Mouse (Mus musculus) kidney, adult 2 months (tissue): ENCODE results near the gene Gm11549. TPM values are rescaled to one million over a fixed set of nuclear protein-coding genes. Genes with fewer than 3 reads are reported as not detected.

ENCODE experiments used
- DNase-seq: peaks from one replicate; pipeline ENCODE4 v3.0.0; 2021
- H3K27ac ChIP-seq: fragments of 200-500 bp; 2 replicates; pipeline ENCODE4 v1.5.1; 2012; ENCODE audit warnings: low read depth, low read length, control low read depth, inconsistent platforms; ENCODE audit not compliant: insufficient read depth
- H3K27me3 ChIP-seq: fragments of 200-500 bp; replicated peaks from 2 replicates; pipeline ENCODE4 v1.6.1; 2012; ENCODE audit warnings: mild to moderate bottlenecking, moderate library complexity, low read length, inconsistent platforms; ENCODE audit not compliant: control insufficient read depth, insufficient read depth
- H3K36me3 ChIP-seq: fragments of 200-500 bp; 2 replicates; pipeline ENCODE4 v1.6.1; 2012; ENCODE audit warnings: mild to moderate bottlenecking, moderate library complexity, low read length, inconsistent platforms; ENCODE audit not compliant: control insufficient read depth, insufficient read depth
- H3K4me1 ChIP-seq: fragments of 200-500 bp; 2 replicates; pipeline ENCODE4 v1.6.1; 2011; ENCODE audit warnings: low read length; ENCODE audit not compliant: control insufficient read depth, insufficient read depth
- H3K4me3 ChIP-seq: fragments of 200-500 bp; 2 replicates; pipeline ENCODE4 v1.5.1; 2011; ENCODE audit warnings: mild to moderate bottlenecking, low read depth, low read length, control low read depth; ENCODE audit not compliant: insufficient read depth
- CTCF ChIP-seq: fragments of 200-500 bp; conservative IDR thresholded peaks from 2 replicates; pipeline ENCODE4 v1.5.1; 2011; ENCODE audit warnings: low read depth, mild to moderate bottlenecking, control low read depth, low read length, moderate library complexity, mixed read lengths; ENCODE audit not compliant: insufficient read depth, insufficient read length
- POLR2A ChIP-seq: fragments of 200-500 bp; IDR thresholded peaks from one replicate; pipeline ENCODE4 v1.6.1; 2011; ENCODE audit warnings: low read depth, low read length, control low read depth
- WGBS: fragments of 180-500 bp; shearing (Covaris S2); methylation state at CpG from one replicate; pipeline ENCODE4 v1.1.7; 2018; 5-methylcytosine and 5-hydroxymethylcytosine counted together
- polyA plus RNA-seq: library from polyadenylated mRNA; depleted of rRNA; stranded (reverse); fragments of >200 nt; gene quantifications from 2 replicates; pipeline ENCODE4 v1.2.3, GENCODE M21; 2012; rRNA removed

Gene Gm11549
- polyA plus RNA-seq, 1 experiment = not detected

- H3K27me3 ChIP-seq = no peaks in the 10 kb centered on the region
- peak overlapping the region; percentile 80 for H3K4me3 ChIP-seq
- TF ChIP-seq CTCF = no peak
- TF ChIP-seq POLR2A = no peak
- WGBS = 1% methylated on average over 24 of the region's 24 CpGs
- H3K27ac ChIP-seq = peak overlapping the region; percentile 81
- no peaks in the 10 kb centered on the region for H3K36me3 ChIP-seq
- peaks cover under 1% of the 10 kb centered on the region for H3K4me1 ChIP-seq
- peak; percentile 75 for DNase-seq
These were observed 46.6 kb downstream of the Gm11549 start for GRCm38 (mm10) chr3:36474938-36475483.

DNA sequence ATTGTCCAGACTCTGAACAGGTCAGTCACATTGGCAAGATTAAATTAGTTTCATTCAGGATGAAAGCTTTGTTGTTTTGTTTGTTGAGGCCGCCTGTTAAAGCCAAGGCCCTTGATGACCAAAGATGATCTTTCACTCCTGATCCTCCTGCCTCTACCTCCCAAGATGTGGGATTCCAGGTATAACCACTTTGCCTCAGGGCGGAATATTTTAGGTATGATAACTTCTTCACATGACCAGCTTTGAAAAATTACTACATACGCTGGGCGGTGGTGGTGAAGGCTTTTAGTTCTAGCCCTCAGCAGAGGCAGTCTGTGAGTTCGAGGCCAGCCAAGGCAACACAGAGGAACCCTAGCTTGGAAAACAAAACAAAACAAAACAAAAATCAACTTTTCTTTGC lies 47.2 kb downstream of the Gm11549 start:
- Histone ChIP-seq H3K27me3 (no peaks in the 10 kb centered on the region), H3K27ac (peak overlapping the region; percentile 3; the same call in 1 of the 2 replicates), H3K36me3 (no peaks in the 10 kb centered on the region), H3K4me3 (no peak overlapping the region), H3K4me1 (no peaks in the 10 kb centered on the region; the same call in 1 of the 2 replicates)
- whole genome bisulfite sequencing = 78% methylated on average over 5 of the region's 5 CpGs
- no peak for DNase-seq
- TF ChIP-seq CTCF (no peak), POLR2A (no peak)

DNA sequence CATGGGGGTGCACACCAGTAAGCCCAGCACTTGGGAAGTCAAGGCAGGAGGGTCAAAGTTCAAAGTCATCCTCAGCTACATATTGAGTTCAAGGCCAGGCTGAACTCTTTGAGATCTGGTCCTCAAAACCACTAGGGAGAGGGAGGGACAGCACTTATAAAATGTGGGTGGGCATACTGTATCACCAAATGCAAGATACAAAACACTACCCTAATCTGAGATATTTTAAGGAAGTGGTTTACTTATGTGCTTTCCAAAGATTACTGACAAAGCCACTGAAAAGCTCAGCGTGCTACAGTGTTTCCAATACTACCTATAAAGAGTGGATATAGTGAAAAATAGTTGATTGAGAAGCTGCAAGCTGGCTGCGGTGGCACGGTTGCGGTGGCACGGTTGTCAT lies 48.4 kb downstream of the Gm11549 start:
- TF ChIP-seq CTCF (no peak), POLR2A (no peak)
- H3K4me3 ChIP-seq = no peak overlapping the region
- WGBS = 93% methylated on average over 5 of the region's 5 CpGs
- H3K27ac ChIP-seq = no peak overlapping the region
- H3K4me1 ChIP-seq = no peaks in the 10 kb centered on the region
- H3K36me3 ChIP-seq = no peaks in the 10 kb centered on the region
- H3K27me3 ChIP-seq = no peaks in the 10 kb centered on the region
- DNase-seq = no peak

- no peaks in the 10 kb centered on the region for H3K4me1 ChIP-seq
- no peak overlapping the region for H3K4me3 ChIP-seq
- H3K36me3 ChIP-seq = no peaks in the 10 kb centered on the region
- no peak for DNase-seq
- no peak overlapping the region for H3K27ac ChIP-seq
- 42% methylated on average over 4 of the region's 4 CpGs for WGBS
- no peaks in the 10 kb centered on the region for H3K27me3 ChIP-seq
- no peak for TF ChIP-seq CTCF
- no peak for TF ChIP-seq POLR2A
These were observed 49.8 kb downstream of the Gm11549 start for GRCm38 (mm10) chr3:36471856-36472255.

- Histone ChIP-seq H3K4me3 (no peak overlapping the region), H3K4me1 (no peaks in the 10 kb centered on the region), H3K36me3 (no peaks in the 10 kb centered on the region), H3K27ac (no peak overlapping the region), H3K27me3 (no peaks in the 10 kb centered on the region)
- TF ChIP-seq POLR2A (no peak), CTCF (no peak)
- DNase-seq = no peak
- WGBS = 59% methylated on average over 2 of the region's 2 CpGs
These were observed 52.7 kb downstream of the Gm11549 start for GRCm38 (mm10) chr3:36468871-36469270.

DNA sequence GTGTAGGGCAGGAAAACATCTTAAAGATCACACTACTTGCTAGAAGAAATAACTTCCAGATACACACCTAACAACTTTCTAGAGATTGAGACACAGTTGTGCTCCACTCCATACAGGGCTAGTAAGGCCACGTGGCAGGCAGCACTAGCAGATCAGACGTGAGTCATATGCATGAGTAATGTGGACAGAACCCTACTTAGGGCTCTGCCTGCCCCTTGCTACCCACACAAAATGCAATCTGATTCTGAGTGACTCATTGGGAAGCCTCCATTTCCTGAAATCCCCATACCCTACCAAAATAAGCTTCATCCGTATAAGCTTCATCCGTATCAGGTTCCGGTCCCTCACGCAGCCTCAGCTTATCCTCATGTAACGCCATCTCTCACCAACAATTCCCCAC lies 54.0 kb downstream of the Gm11549 start:
- Histone ChIP-seq H3K27ac (no peak overlapping the region), H3K36me3 (peaks cover 4% of the 10 kb centered on the region; the same call in 1 of the 2 replicates), H3K27me3 (no peaks in the 10 kb centered on the region), H3K4me3 (no peak overlapping the region), H3K4me1 (no peaks in the 10 kb centered on the region)
- 84% methylated on average over 7 of the region's 7 CpGs for WGBS
- TF ChIP-seq CTCF (no peak), POLR2A (no peak)
- no peak for DNase-seq

GRCm38 (mm10) chr3:36465538-36465937 lies 56.1 kb downstream of the Gm11549 start:
- Histone ChIP-seq H3K4me3 (no peak overlapping the region), H3K36me3 (peaks cover 8% of the 10 kb centered on the region; the same call in 1 of the 2 replicates), H3K27ac (no peak overlapping the region), H3K27me3 (no peaks in the 10 kb centered on the region), H3K4me1 (no peaks in the 10 kb centered on the region)
- TF ChIP-seq POLR2A (no peak), CTCF (no peak)
- no peak for DNase-seq
- WGBS = 63% methylated on average over 7 of the region's 7 CpGs

Other genes with a start within 250 kb of the Gm11549 start
- 300 and 316 TPM in 2 replicates for gene Anxa5, start 45.9 kb downstream of the Gm11549 start, polyA plus RNA-seq
- 0.58 and 0.80 TPM in 2 replicates for gene 1810062G17Rik, start 45.9 kb downstream of the Gm11549 start, polyA plus RNA-seq
- 9.0 and 9.8 TPM in 2 replicates for gene Exosc9, start 30.8 kb upstream of the Gm11549 start, polyA plus RNA-seq
- 1.6 and 1.7 TPM in 2 replicates for gene Ccna2, start 50.3 kb upstream of the Gm11549 start, polyA plus RNA-seq
- gene Bbs7, start 91.7 kb upstream of the Gm11549 start, polyA plus RNA-seq = 4.1 and 4.6 TPM in 2 replicates
- gene Trpc3, start 168.4 kb upstream of the Gm11549 start, polyA plus RNA-seq = 1.8 TPM in 2 replicates